Mouse (Mus musculus): Measurements from ENCODE around the gene Unc119b.
A peak's percentile ranks its signal among the peaks of the same experiment; 100 is the strongest.
"Not testable (repeated sequence)": the region's sequence is repeated elsewhere in the genome, so short reads cannot be mapped to it uniquely, and the experiment has no call there.

The Unc119b gene

DNA sequence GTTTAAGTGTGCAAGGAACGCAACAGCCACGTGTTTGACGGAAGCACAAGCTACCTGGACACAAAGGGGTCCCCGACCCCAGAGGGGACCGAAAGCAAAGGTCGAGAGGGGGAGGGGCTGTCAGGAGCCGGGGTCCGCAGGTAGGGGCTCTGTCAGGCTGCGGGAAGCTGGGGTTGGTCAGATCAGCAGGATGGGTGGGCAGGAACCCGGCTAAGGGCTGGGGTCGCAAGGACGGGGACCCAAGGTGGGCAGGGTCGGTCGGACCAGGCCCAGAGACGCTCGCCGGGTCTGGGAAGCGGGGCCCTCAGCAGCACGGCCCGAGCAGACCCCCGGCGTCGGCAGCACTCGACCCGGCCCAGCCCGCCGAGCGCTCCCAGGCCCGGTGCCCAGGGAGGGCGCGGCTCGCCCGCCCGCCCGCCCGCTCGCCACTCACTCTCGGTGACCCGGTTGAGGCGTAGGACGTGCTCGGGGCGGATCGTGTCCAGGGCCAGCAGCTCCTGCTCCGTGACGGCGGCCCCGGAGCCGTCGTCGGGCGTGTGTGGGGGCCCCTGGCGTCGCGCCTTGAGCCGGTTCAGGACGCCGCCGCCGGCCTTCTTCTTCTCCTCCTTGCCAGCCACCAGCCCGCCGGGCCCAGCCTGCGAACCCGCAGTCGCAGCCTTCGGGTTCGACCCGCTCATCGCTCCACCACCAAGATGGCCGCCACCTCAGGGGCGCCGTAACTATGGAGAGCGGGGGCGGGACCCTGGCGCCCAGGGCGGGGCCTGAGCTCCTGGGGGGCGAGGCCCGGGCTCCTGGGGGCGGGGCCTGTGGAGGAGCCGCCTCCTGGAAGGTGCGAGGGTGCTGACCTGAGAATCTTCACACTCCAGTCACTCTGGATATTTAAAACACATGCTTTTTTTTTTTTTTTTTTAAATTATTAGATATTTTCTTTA, at the start of gene Unc119b:
Unc119b (minus strand) TSS at position 742 of the 932 bp plus-strand sequence.
- peak; percentile 87 to 88 for DNase-seq (ENCODE audit: low spot score in 2 of 2)

DNA sequence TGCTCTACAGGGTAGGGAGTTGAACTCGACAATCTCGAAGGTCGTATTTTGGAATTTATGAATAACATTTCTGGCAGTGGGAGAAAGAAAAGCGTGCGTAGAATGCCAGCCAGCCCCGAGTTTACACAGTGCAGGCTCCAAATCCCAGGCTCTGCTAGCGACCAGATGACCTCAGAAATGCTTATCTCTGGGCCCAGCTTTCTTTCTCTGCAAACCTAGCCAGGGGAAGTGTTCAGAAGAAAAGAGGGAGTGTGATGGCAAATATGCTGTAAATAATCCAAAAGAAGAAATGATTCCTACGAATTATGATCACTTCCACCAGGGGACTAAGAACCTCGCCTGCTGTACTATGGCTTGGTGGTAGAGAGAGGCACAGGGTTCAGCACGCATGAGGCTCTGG, 48.7 kb upstream of the Unc119b start:
- DNase-seq (ENCODE audit: low spot score in 2 of 2) = no peak

DNA sequence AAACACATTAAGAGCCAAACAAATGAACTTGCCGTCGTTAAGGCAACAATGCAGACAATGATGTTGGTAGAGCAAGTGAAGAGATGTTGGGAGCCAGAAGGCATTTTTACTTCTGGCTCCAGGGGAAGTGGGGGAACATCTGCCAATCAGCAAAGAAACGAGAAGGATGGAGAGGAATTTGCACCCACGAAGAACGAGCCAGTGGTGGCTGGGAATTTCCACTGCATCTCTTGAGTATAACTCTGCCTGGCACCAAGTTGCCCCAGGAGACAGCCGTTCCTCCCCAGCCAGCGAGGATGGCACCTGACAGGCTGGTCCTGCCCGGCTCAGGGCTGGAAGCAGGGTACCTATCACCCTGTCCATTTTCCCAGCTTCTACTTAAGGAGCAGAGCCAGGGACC, 48.1 kb upstream of the Unc119b start:
- DNase-seq (ENCODE audit: low spot score in 2 of 2) = no peak

DNA sequence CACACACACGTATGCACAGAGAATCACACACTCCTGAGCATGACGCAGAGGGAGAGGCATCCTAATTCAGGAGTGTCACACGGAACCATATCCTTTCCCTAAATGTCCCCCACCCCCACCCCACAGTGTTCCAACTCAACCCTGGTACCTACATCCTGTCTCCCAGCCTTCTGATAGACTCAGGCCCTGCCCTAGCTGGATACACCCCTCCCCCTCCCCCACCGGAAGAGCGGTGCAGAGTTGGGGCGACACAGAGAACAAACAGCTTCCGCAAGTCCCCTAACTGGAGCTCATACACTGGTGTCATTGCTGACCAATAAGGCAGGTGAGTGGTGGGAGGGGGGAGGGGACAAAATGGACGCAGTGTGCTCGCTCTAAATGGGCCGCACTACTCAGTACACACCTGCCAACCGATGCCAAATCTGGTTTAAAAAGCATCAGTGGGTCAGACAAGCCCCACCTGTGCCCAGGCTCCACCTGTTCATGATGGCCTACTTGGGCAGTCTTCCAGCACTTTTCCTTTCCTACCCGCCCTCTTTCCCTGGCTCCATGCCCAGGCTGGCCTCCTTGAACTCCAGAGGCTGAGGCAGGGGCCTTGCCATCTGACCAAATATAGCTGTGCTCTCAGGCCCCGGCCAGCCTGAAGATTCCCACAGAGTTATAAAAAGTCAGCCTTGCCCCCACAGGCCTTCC, 46.6 kb upstream of the Unc119b start:
- no peak for DNase-seq (ENCODE audit: low spot score in 2 of 2)

DNA sequence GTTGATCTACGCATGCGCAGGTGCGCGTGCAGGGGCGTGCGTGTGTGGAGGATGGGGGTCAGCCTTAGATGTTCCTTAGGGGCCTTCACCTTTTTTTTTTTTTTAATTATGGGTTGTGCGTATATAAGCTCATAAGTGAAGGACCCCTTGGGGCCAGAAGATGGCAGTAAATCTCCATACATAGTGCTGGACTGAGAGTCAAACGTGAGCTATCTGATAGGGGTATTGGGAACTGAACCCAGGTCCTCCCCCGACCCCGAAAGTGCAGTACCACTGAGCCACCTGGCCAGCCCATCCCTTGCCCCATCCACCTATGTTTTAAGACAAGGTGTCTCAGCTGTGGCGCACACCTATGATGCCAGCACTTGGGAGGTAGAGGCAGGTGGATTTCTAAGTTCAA, 44.8 kb upstream of the Unc119b start:
- no peak for DNase-seq (ENCODE audit: low spot score in 2 of 2)

DNA sequence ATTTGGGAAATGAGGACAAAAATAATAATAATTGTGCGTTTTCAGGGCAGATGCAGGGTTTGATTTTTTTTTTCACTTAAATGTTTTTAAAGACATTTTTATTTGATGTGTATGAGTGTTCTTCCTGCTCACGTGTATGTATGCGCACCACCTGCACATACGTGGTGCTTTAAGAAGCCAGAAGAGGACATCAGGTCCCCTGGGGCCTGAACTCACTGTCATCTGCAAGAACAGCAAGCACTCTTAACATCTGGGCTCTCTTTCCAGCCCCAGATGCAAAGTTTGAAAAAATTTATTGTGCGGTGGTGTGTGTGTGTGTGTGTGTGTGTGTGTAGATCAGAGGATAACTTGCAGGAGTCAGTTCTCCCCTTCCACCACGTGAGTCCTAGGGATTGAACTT, 43.1 kb upstream of the Unc119b start:
- no peak for DNase-seq (ENCODE audit: low spot score in 2 of 2)

DNA sequence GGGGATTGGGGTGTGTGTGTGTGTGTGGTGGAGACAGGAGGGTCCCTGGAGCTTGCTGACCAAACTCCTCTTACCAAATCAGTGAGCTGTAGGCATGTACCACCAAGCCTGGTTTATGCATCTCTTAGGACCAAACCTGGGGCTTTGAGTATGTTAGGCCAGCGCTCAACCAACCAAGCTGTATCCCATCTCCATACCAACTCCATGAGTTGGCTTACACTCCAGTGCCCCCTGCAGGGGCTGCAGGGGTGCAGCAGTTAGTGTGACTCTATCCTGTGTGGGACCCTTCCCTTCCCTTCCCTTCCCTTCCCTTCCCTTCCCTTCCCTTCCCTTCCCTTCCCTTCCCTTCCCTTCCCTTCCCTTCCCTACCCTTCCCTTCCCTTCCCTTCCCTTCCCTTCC, 39.8 kb upstream of the Unc119b start:
- no peak for DNase-seq (ENCODE audit: low spot score in 2 of 2)

DNA sequence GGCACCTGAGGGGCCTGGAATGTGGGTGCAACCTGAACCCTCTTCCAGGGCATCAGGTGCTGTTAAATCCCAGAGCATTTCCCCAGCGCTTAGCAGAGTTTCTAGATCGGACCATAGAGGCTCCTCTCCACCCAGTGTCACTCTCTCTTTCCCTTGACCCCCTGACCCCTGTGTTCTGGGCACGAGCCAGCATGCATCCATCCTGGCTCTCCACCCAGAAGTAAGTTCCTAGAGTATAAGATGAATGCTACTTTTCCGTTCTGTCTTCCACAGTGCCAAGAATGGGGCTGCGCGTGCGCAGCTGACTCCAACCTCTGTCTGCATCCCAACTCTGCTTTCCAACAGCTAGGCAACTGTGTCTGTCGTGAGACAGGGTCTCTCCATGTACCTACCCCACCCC, 35.4 kb upstream of the Unc119b start:
- DNase-seq (ENCODE audit: low spot score in 2 of 2) = no peak

DNA sequence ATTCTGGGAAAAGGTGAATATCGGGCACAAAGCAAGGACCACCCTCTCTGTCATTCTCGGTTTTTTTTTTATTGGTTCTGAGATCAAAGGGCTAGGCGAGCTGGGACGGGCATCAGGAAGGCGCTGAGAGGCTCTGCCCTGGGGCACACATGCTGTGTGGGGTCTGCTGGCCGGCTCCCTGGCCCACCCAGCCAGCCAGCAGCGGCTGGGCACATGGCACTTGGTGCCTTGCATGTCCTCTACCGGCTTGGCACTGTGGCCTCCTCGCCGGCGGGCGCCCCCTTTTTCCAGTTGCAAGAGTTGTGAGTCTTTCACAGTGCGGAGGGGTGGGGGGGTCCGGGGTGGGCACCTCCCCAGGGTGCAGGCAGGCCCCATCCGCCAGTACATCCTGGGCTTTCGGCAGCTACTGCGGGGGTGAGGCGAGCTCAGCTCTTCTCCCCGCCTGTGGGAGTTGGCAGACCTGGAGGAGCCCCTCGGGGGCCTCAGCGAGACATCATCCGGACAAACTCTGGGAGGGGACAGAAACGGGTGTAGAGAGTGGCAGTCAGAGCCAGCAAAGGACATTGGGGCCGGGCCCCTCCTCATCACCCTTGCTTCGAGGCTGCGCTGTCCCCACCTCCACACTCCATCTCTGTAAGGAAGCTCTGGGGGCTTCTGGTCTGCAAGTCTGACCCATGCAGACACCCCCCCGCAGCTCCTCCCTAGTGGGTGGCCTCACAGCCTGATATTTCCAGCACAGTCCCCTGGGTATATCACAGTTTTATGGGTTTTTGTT, 34.1 kb upstream of the Unc119b start:
- DNase-seq (ENCODE audit: low spot score in 2 of 2) = no peak

DNA sequence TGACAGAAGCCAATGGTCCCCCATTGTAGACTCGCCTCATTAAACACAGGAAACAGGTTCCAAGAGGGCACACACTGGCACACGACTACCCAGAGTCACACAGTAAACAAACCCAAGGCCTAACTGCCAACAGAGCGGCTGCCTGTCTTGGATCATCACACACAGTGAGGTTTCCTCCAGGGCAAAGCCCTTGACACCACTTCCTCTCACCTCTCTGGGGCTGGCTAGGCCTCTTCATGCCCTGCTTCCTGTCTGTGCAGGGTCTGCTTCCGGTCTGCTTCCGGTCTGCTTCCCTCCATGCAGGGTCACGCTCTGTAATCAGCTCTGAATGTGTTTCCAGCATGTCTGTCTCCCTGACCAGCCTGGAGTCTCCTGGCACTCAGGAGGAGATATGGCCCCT, 32.6 kb upstream of the Unc119b start:
- no peak for DNase-seq (ENCODE audit: low spot score in 2 of 2)

DNA sequence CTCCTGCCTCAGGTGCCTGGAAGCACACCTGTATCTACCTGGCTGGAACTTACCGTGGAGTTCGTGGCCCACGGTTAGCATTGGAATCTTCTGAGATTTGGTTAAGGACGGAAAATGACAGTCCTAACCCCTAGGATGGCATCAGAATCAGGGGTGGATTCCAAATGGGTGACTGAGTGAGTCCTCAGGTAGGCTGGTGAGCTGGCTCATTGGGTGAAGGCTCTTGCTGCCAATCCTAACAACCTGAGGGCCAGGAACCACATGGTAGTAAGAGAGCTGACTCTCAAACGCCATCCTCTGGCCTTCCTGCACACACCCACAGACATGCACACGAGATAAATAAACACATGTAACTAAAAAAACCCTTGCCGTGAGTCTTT, 32.0 kb upstream of the Unc119b start:
- DNase-seq (ENCODE audit: low spot score in 2 of 2) = no peak

DNA sequence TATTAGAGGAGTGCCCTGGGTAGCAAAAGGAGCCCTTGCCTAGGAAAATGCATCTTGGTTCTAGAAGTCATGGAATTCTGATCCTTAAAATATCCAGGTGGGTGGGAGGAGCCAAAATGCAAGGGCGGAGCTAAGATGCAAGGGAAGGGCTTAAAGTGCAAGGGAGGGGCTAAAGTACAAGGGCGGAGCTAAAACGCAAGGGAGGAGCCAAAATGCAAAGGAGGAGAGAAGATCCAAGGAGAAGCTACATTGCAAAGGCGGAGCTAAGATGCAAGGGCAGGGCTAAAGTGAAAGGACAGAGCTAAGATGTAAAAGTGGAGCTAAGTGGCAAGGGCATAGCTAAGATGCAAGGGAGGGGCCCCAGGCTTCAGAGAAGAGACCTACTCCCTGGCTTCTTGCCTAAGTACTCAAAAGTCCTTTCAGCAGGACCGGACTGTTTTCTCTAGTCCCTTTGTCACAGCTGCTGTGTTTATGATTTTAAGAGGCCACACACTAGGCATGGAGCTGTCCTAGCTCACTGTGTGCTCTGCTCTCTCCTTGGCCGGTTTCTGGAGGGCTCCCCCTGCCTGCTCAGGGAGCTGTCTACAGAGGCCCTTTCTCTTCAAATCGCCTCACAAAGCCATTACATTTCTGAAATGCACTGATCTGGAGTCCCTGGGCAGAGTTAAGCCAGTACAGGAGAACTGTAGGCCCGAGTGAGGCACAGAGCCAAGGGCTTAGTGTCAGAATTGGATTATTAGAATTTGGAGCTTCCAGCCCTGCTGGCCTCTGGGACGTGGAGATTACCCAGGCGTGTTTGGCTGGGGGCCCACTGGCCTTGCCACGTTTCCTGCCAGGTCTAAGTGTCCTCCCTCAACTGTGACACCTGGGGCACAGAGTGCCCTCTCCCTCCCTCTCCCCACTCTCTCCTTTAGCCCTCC, 31.4 kb upstream of the Unc119b start:
- no peak for DNase-seq (ENCODE audit: low spot score in 2 of 2)

DNA sequence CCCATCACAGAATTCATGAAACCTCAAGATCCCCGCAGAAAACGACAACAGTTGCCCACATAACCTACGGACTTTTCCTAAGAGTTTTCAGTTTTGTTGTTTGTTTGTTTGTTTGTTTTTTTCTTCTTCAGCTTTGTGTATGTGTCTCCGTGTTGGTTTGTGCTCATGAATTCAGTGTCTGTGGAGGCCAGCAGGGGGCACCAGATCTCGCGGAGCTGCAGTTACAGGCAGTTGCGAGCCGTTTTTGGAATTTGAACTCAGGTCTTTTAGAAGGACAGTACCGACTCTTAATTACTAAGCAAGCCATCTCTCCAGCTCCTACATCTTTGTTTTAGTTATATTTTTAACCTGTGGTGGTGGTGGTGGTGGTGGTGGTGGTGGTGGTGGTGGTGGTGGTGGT, 30.6 kb upstream of the Unc119b start:
- no peak for DNase-seq (ENCODE audit: low spot score in 2 of 2)

DNA sequence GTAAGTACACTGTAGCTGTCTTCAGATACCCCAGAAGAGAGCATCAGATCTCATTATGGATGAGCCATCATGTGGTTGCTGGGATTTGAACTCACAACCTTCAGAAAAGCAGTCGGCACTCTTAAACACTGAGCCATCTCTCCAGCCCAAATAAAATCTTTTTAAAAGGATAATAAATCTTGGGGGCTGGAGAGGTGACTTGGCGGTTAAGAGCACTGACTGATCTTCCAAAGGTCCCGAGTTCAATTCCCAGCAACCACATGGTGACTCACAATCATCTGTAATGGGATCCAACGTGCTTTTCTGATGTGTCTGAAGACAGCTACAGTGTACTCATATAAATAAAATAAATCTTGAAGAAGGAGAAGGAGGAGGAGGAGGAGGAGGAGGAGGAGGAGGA, 29.7 kb upstream of the Unc119b start:
- DNase-seq (ENCODE audit: low spot score in 2 of 2) = not testable (repeated sequence)

DNA sequence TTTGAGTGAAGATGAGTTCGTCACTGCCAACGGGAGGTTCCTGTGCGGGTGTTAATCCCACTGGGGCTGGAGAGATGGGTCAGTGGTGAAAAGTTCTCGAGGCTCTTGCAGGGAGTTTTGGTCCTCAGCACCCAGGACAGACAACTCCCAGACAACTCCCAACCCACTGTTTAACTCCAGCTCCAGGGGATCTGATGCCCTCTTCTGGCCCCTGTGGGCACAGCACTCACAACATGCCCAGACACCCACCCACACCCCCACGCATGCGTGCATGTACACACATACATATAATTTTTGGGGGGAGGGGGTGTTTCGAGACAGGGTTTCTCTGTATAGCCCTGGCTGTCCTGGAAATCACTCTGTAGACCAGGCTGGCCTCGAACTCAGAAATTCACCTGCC, 28.8 kb upstream of the Unc119b start:
- peak; percentile 60 to 65 for DNase-seq (ENCODE audit: low spot score in 2 of 2)

DNA sequence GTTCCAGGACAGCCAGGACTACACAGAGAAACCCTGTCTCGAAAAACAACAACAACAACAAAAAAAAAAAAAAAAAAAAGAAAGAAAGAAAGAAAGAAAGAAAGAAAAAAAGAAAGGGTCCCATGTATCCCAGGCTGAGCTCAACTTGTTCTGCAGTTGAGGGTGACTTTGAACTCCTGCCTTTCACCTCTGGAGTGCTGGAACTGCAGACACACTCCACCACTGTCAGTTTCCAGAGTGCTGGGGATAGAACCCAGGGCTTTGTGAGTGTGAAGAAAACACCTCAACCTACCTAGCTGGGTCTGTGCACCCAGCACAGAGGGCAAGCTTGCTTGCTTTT, 27.1 kb upstream of the Unc119b start:
- DNase-seq (ENCODE audit: low spot score in 2 of 2) = not testable (repeated sequence)

DNA sequence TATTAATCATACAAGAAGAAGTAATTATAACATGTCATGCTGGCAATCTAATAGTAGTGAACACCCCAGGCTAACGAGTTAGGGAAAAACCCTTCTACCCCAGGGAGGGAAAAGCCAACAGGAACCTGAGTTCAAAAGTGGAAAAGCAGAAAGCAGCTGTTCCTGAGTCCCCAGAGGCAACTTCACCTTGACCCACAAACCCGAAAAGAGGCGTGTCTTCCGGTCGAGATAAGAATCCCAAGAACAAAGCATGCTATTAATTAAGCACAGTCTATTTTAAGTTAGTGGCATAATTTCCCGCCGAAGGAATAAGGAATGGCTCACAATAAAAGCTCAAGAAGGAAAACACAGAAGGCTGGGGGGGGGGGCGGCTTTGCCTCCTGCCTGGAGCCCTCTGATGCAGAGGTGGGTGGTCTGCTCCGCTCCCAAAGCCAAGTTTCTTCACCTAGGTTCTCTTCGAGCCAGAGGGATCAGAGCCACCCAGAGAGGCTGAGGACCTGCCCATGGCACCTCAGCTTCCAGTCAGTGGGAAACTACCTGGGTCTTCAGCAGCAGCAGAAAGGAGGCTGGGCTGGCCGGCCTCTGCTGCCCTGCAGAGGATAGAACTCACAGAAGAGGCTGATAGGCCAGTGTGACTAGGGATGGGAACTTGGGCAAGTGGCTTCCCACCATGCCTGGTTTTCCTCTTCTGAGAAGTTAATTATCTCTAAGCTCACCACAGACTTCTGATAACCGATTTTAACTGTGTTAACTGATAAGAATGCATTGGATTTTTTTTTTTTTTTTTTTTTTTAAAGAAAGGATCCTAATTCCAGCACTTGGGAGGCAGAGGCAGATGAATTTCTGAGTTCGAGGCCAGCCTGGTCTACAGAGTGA, 26.5 kb upstream of the Unc119b start:
- no peak for DNase-seq (ENCODE audit: low spot score in 2 of 2)

DNA sequence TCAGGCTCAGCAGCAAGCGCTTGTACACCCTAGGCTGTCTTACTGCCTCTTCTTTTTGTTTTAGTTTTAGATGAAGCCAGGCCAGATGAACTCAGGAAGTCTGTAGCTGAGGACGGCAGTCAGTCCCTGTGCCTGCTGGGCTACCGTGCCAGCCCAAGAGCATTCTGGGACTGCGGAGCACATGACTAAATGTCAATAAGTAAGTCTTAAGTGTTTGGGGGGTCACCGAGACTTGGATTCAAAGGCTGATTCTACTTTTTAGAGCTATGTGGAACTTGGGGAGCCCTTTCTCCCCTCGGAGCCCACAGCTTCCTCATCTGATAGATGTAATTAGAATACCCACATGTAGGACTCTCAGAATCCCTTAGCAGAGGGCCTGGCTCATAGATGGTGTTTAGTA, 25.9 kb upstream of the Unc119b start:
- no peak for DNase-seq (ENCODE audit: low spot score in 2 of 2)

DNA sequence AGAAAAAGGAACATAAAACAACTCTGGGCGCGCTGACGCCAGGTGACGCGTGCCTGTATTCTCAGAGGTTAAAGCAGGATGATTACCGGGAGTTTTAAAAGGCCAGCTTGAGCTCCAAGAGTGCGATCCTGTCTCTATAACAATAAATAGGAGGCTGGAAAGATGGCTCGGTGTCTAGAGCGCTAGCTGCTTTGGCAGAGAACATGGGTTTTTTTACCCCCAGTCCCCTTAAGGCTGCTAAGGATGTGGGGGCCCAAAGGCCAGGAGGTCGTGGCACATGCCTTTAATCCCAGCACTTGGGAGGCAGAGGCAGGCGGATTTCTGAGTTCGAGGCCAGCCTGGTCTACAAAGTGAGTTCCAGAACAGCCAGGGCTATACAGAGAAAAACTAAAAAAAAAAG, 24.4 kb upstream of the Unc119b start:
- DNase-seq (ENCODE audit: low spot score in 2 of 2) = no peak

Data from urinary bladder, postnatal 36 days (tissue).